Mouse (Mus musculus) ovary, adult 18-20 months (tissue): ENCODE measurements around the gene Upf3b.
"Not testable (repeated sequence)": the region's sequence is repeated elsewhere in the genome, so short reads cannot be mapped to it uniquely, and the experiment has no call there.

Experiments
- DNase-seq: peaks from one replicate; pipeline ENCODE4 v3.0.0; 2022; ENCODE audit warnings: low spot score, mixed read lengths

The Upf3b gene

DNA sequence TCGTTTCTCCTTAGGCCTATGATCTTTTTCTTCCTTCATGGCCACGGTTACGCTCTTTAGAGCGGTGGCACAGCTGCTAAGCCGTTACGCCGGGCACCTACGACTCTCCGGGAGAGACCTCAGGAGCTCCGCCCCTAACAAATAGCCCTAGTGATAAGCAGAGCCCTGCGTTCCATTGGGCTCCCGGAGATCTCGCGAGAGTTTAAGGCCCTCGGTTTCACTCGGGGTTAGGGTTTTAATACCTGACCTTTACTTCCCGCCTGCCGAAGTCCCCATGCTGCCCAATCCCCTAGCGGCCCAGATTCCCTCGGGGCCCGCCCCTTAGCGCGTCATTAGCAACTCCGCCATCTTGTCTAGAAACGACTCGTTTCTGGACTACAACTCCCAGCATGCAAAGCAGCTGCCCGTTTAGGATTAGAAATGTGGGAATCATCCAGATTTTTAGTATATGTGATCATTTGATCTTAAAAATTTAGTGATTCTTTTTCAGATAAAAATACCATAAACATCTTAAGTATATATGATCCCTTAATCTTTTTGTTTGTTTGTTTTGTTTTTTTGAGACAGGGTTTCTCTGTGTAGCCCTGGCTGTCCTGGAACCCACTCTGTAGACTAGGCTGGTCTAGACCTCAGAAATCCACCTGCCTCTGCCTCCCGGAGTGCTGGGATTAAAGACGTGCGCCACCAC is at the start of gene Upf3b:
Upf3b (minus strand) TSS at position 130 of the 688 bp plus-strand sequence.
- DNase-seq: peak; percentile 94

DNA sequence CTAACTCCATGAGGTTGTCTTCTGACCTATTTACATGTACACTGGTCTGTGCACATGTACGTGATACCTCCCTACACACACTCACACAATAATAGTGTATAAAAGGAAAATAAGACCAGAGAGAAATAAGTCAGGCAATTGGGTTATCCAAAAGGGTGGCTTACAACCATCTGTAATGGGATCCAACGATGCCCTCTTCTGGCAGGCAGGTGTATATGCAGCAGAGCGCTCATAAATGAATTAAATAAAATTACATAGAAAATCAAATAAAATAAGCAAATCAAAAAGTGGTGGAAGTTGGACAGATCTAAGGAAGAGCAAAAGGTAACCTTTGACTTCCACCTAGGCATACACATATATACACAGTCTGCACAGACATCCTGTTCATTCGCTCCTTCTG is 47.7 kb upstream of the Upf3b start:
- DNase-seq: no peak

DNA sequence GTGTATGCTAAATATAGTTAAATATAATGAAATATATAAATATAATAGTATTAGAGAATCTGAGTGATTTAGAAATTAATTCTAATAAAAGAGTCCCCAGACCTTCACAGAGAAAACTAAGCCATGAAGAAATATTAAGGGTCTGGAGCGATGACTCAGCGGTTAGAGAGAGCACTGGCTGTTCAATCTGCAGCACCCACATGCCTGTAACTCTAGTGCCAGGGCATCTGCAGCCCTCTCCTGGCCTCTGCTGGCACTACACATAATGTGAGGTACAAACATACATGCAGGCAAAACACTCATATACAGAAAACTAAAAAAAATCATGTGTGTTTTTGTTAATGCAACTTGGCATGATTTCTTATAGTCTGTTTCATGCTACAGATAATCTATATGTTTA is 34.8 kb upstream of the Upf3b start:
- DNase-seq: no peak

DNA sequence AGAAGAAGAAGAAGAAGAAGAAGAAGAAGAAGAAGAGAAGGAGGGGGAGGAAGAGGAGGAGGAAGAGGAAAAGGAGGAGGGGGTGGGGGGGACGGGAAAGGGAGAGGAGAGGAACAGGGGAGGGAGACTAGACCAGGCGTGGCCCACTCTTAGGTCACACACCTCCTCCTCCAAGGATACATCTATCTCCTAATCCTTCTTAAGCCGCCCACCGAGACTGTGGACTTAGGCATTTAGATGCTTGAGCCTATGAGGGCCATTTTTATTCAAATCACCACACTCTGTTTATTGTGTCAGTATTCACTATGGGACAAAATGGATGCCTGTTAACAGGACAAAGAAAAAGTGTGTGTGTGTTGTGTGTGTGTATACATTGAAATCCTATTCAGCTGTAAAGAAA is 34.4 kb upstream of the Upf3b start:
- DNase-seq: not testable (repeated sequence)

DNA sequence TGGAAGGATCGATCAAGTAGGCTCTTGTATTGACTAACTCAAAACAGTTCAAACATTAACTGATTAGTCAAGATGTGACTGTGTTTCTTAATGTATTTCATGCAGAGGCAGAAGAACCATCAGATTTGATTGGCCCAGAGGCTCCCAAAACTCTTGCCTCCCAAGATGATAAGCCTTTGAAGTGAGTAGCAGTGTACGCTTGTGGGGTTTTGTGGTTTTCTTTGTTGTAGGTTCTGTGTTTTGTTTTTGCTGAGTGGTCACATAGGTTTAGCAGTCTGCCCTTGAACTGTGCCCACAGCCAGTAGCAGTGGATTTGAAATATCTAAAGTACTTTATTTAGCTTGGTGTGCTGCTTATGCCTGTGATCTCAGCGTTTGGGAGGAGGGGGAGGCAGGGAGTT is 31.6 kb upstream of the Upf3b start:
- no peak for DNase-seq

DNA sequence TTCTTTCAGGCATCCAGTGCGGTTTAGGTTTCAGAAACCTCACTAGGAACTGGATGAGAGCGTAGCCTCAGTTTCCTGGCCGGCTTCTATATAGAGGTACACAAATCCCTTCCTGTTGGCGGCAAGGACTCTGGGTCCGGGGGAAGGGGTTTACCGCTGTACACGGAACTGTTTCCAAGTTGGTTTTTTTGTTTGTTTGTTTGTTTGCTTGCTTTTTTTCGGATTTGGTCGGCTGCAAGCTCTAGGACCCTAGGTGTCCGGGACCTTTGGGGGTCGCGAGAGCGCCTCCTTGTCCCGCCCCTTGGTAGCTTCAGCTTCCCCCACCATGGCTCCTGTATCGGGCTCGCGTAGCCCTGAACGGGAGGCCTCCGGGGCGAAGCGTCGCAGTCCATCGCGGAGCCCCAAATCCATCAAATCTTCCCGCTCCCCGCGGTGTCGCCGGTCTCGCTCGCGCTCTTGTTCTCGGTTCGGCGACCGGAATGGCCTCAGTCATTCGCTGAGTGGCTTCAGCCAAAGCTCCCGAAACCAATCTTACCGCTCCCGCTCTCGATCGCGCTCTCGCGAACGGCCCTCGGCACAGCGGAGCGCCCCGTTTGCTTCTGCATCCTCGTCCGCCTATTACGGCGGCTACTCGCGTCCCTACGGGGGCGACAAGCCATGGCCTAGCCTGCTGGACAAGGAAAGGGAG is 16.7 kb upstream of the Upf3b start, which contains the start of gene Nkap:
Nkap (plus strand) TSS at position 125 of the 688 bp plus-strand sequence.
- peak; percentile 44 for DNase-seq

DNA sequence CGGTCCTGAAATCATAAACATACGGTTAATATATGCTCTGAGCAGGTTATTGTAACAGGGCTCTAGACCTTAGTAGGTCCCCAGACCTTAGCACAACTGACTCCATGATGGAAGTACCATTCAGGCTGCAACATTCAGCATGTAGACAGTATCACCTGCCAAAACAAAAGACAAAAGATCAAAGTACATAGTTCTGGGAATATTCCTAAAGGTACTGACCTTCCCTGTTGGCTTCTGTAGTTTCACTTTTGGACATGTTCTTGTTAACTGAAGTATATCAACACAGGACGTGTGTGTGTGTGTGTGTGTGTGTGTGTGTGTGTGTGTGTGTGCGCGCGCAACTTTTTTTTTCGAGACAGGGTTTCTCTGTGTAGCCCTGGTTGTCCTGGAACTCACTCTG is 15.4 kb upstream of the Upf3b start:
- DNase-seq: no peak

DNA sequence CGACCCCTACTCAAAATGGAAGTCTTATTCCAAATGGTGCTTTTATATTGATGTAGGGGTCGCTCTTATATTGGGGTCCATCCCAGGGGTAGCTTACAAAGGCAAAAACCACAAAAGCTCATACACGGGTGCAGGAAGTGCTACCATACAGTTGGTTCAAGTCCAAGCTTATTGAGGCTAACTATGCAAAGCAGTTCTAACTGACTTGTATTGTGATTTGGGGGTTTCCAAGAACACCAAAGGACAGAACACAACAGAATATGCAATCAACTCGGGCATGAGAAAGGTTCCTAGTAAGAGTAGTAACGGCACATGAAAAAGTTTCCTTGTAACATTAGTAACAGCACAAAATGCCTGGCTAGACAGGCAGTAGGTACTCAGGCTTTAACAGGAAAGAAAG is 10.1 kb upstream of the Upf3b start:
- DNase-seq: no peak

DNA sequence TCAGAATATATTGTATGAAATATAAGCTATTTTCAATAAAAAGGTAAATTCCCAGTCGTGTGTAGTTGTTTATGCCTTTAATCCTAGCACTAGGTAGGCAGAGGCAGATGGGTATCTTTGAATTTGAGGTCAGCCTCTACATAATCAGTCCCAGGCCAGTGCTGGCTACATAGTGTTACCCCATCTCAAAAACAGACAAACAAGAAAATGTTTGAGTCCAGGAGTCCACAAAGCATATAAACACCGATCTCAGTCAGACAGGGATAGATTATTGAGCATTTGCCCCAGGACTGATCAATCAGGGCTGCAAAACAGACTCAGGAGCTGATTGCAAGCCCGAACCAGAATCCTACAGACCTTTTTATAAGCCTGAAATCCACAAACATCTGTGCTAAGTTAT is 9.5 kb upstream of the Upf3b start:
- DNase-seq: no peak

DNA sequence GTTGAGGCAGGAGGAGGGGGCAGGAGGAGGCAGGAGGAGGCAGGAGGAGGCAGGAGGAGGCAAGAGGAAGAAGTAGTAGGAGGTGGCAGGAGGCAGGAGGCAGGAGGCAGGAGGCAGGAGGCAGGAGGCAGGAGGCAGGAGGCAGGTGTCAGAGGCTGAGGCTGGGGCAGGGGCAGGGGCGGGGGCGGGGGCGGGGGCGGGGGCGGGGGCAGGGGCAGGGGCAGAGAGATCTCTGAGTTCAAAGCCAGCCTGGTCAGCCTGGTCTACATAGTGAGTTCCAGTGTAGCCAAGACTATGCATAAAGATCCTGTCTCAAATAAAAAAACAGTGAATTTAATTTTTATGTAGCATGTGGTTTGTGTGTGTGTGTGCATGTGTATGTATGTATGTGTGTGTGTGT is 7.0 kb upstream of the Upf3b start:
- no peak for DNase-seq

DNA sequence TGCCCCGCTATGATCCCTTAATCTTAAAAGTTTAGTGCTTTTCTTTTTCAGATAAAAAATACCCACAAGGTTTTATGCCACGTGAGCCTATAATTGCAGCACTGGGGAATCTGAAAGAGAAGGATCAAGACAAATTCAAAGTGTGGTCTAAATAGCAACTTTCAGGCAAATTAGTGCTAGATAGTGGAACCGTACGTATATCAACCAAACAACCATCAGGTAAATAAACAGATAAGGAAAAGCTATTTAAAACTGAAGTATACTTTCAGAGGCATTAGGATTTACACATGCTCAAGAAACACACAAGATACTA is 715 bp upstream of the Upf3b start:
- no peak for DNase-seq

DNA sequence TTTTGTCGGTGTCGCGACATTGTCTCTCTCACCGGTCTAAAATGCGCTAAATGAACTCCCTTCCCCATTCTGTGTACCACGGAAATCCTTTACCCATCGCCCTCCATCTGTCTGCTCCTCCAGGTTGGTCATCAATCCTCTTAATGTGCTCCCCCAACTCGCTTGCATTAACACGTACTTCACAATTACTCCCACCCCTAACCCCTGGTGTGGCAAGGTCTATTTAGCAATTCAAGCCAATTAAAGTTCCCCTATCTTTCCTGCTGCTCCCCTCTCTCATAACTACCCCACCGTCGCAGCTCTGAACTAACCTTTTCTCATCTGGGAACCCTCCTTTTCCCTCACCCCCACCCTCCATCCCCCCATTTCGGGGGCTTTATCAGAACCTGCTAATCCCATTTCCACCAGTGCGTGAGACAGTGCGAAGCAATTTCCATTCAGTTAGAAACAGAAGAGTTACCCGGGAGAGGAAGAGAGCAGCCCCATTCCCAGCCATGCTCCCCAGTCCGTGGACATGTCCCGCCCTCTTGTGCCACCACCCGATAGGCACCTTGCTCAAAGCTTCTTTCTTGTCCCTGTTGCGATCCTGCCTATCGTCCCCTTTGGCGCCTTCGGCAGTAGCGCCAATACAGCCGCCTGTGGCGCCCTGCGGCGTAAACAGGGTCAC is 463 bp downstream of the Upf3b start:
- DNase-seq: no peak

DNA sequence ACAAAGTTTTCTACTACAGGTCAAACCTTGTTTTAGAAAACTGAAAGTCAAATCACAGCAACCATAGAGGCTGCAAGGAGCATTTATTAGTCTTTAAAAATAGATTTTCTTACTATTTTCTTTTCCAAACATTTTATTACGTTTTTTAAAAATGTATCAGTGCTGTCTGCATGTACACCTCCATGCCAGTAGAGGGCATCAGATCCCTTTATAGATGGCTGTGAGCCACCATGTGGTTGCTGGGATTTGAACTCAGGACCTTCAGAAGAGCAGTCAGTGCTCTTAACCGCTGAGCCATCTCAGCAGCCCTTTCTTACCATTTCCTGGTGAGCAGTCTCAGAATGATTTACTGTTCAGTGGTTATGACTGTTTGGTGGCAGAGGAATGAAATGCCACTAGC is 6.3 kb downstream of the Upf3b start:
- DNase-seq: no peak

DNA sequence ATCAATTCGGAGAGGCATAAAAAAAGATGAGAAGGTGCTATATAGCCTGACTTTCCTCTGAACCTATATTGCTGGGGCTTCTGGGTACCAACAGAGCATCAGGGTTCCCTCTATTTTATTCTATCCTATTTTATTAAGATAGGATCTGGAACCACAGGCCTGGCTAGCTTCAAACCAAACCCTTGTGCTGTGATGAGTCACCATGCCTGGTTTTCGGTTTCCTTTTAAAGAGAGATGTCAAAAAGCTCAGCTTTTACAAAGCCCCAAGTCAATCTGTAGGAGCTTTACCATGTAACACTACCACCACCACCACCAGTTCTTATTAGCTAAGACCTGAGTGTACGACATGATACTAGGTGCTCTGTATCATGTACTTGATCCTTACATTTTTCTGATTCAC is 11.4 kb downstream of the Upf3b start:
- no peak for DNase-seq

DNA sequence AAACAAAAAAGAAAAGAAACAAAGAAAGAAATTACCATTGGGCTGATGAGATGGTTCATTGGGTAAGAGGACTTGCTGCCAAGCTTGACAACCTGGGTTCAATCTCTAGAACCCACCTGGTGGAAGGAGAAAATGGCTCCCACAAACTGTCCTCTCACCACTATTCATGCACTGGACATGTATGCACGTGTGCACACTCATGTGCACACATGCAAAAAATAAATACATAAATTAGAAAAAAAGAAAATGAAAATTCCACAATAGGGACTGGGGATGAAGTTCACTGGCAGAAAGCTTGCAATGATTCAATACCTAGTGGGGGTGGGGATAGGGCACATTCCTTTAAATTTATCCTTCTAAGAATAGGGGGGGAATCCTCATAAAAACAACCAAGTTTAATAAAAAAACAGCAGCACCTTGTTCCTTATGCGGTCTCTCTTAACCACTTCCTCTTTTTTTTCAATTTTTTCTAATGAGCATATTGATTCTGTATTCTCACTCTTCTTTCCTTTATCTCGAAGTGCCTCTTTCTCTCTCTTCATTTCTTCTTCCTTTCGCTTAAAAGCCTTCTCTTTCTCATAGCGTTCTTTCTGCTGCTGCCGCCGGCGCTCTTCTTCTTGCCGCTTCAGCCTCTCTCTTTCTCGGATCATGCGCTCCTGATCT is 14.9 kb downstream of the Upf3b start:
- no peak for DNase-seq

DNA sequence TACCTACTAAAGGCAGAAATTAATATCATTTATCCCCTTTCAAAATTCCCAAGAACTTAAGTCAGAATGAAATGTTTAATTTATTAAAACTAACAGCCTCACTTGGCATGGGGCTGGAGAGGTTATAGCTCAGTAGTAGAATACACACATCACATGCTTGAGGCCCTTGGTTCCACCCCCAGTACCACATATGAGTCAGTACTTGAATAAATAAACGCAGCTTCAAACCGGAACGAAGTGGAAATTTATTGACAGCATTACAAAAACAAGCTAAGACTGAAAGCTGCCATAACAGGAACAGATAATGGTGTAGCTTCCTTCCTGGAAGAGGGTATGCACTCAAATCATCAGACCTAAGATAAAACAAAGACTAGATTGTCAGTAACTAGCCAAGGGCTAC is 18.7 kb downstream of the Upf3b start:
- DNase-seq: no peak

DNA sequence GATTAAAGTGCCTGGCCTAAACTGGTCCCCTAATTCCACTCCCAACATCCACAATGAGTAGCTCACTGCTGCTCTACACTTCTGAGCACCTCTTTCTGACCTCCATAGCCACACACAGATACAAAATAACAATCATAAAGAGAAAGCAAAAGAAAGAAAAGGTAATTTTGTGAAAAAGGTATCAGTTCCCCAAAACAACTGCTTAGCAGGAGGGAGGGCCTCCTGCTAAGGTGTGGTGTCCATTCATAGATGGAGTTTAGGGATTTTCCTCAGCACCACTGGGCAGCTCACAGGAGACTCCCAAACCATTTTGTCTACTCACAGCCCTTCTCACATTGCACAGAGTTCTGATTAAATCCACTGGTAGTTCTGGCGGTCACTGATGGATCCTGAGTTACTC is 21.3 kb downstream of the Upf3b start:
- DNase-seq: no peak

DNA sequence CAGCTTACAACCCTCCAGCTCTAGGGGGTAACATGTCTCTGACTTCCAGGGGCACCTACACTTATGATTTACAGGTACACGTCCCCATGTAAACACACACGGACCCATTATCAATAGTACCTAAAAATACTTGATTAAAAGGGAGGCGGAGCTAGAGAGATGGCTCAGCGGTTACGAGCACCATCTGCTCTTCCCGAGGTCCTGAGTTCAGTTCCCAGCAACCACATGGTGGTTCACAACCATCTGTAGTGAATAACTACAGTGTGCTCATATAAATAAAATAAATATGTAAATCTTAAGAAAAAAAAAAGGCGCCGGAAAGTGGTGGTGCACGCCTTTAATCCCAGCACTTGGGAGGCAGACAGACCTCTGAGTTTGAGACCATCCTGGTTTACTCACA is 24.5 kb downstream of the Upf3b start:
- DNase-seq: no peak

DNA sequence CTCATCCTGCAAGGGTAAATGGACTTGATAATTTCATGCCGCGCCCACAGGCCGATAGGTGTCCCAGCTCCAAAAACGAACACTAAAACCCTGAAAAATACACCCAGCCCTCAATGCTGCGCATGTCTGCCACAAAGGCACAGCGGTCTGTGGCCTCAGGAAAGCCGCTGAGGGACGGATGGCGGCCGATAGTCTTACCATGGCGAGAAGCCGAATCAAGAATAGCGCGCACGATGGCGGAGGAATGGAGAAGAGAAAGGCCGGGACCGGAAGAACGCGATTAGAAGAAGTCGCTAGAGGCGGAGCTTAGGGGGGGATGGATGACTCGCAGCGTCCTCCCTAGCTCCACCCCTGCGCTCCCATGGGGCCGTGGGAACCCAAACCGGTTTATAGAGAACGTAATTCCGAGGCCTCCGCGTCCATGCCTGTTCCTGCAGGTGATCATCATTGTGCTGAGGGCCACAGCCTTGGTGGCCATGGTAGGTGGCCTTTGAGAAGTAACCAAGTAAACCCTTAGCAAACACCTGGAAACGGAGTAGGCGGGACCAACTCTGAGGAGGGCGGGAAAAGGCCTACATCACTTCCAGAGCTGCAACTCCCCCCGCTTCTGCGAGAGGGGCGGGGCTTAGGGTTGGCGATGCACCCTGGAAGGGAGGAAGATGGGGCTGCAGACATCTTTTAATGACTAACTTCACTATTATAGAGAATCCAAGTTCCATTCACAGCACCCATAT is 25.0 kb downstream of the Upf3b start, which contains the start of gene Rpl39:
Rpl39 (minus strand) TSS at position 476 of the 734 bp plus-strand sequence.
- peak; percentile 83 for DNase-seq

DNA sequence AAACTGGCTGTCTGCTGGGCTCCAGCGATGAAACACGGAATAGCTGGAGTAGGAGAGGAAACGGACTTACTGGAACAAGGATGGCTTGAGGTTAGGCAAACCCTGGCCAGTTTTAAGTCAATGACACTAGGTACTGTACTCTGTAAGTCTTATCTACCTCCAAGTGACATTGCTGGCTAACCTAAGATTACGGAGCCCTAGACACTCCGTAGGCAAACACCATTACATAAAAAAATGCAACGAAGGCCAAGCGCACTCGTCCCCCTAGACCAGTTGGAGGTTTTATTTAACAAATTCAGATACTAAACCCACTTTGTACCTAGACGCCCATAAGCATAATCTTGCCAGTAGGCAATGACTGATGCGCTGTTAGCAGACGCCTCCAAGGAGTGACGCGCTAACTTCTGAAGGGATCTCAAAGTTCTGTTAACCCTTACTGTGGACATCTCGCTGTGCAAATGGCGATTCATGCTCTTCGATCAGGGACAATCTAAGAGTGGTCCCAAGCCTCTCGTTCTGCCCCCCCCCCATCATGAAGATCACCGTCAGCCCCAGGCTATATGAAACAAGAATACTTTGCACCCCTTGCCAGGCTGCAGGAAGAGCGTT is 25.7 kb downstream of the Upf3b start:
- no peak for DNase-seq

DNA sequence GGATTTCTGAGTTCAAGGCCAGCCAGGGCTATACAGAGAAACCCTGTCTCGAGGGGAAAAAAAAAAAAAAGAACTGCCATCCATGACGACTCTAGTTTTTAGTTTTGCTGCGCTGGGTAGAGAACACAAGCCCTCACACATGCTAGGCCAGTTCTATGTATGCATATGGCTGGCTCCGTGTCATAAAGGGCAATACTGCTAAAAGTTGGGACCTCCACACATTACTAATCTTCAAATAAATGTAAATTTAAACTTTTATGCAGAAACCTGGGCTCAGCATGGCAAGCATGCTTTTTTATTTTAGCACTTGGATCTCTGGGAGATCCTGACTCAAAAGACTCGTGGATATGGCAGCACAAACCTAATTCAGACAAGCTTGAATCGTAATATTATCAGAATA is 28.9 kb downstream of the Upf3b start:
- DNase-seq: no peak

DNA sequence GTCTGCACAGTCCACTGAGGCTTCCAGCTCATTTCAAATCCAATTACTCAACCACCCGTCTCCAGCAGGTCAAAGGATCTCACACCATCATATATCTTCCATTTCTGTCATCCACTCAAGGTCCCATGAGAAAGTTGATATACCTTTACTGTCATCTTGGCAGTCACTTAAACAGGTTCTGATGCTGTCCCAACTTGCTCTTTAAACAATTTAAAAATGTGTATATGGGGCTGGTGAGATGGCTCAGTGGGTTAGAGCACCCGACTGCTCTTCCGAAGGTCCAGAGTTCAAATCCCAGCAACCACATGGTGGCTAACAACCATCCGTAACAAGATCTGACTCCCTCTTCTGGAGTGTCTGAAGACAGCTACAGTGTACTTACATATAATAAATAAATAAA is 29.8 kb downstream of the Upf3b start:
- DNase-seq: not testable (repeated sequence)
